Mouse (Mus musculus) E14TG2a.4 (cell line): ENCODE data around the gene 2010109A12Rik.

Experiments used
- CTCF ChIP-seq: conservative IDR thresholded peaks from 2 replicates; pipeline ENCODE4 v1.5.1; 2014; ENCODE audit warnings: low read length
- NANOG ChIP-seq: IDR thresholded peaks from 2 replicates; pipeline ENCODE4 v1.6.1; 2014; ENCODE audit warnings: borderline replicate concordance, low read length, mixed read lengths
- POU5F1 ChIP-seq: IDR thresholded peaks from 2 replicates; pipeline ENCODE4 v1.6.1; 2014; ENCODE audit warnings: low read length, borderline replicate concordance

GRCm38 (mm10) chr5:93167919-93168516 is 38.3 kb upstream of the 2010109A12Rik start:
- TF ChIP-seq CTCF, result peak; percentile 58
- TF ChIP-seq POU5F1, result no peak
- TF ChIP-seq NANOG, result no peak
